Mouse (Mus musculus) midbrain, embryonic 15.5 days (tissue): ENCODE data around the gene Parp11. TPM values are rescaled to one million over a fixed set of nuclear protein-coding genes. Genes with fewer than 3 reads are reported as not detected.

Experiments used
- ATAC-seq: fragments of 200-750 bp; cut with Nextera tagmentation; replicated peaks from 2 replicates; pipeline ENCODE4 v1.8.0; 2017; ENCODE audit warnings: moderate TSS enrichment
- H3K27ac ChIP-seq: fragments of 300-500 bp; sonication (generic); 2 replicates; pipeline ENCODE4 v1.5.1; 2015; ENCODE audit warnings: mild to moderate bottlenecking, inconsistent platforms
- H3K27me3 ChIP-seq: fragments of 300-500 bp; sonication (generic); replicated peaks from 2 replicates; pipeline ENCODE4 v1.6.1; 2015; ENCODE audit warnings: inconsistent platforms
- H3K36me3 ChIP-seq: fragments of 300-500 bp; sonication (generic); replicated peaks from 2 replicates; pipeline ENCODE4 v1.6.1; 2015; ENCODE audit warnings: inconsistent platforms
- H3K4me1 ChIP-seq: fragments of 300-500 bp; sonication (generic); 2 replicates; pipeline ENCODE4 v1.6.1; 2015; ENCODE audit warnings: inconsistent platforms
- H3K4me2 ChIP-seq: fragments of 300-500 bp; sonication (generic); 2 replicates; pipeline ENCODE4 v1.6.1; 2015; ENCODE audit warnings: inconsistent platforms, mild to moderate bottlenecking, moderate library complexity
- H3K4me3 ChIP-seq: fragments of 300-500 bp; sonication (generic); 2 replicates; pipeline ENCODE4 v1.5.1; 2015; ENCODE audit warnings: mild to moderate bottlenecking, inconsistent platforms
- H3K9ac ChIP-seq: fragments of 300-500 bp; sonication (generic); 2 replicates; pipeline ENCODE4 v1.6.1; 2015; ENCODE audit warnings: mild to moderate bottlenecking, inconsistent platforms
- H3K9me3 ChIP-seq: fragments of 300-500 bp; sonication (generic); 2 replicates; pipeline ENCODE4 v1.6.1; 2016; ENCODE audit warnings: inconsistent platforms
- WGBS: fragments of 180-500 bp; shearing (Covaris S2); methylation state at CpG from one replicate; pipeline ENCODE4 v1.1.7; 2015; ENCODE audit warnings: mixed read lengths; 5-methylcytosine and 5-hydroxymethylcytosine counted together
- polyA plus RNA-seq: library from polyadenylated mRNA; unstranded; fragments of >200 nt; fragmentation: Nextera tagmentation; extraction: Ambion mirVana; gene quantifications from 2 replicates; pipeline ENCODE4 v1.2.1, GENCODE M21; 2015

Gene Parp11
- 90.4 and 95.6 TPM in 2 replicates for polyA plus RNA-seq

GRCm38 (mm10) chr6:127446436-127446890, at the start of gene Parp11:
Parp11 (plus strand) TSS chr6:127446840.
- ATAC-seq = 0 out of 2 replicates have a peak, but pooled peaks have one; percentile 9
- H3K27me3 ChIP-seq = no peaks in the 10 kb centered on the region
- no peaks in the 10 kb centered on the region for H3K9me3 ChIP-seq
- H3K4me1 ChIP-seq = peaks cover 33% of the 10 kb centered on the region
- no peak within 1 kb of the TSS for H3K4me2 ChIP-seq
- H3K36me3 ChIP-seq = no peaks in the 10 kb centered on the region
- no peak within 1 kb of the TSS for H3K9ac ChIP-seq
- no peak within 1 kb of the TSS for H3K27ac ChIP-seq
- 15% methylated on average over 8 of the region's 8 CpGs for WGBS
- H3K4me3 ChIP-seq = no peak within 1 kb of the TSS

DNA sequence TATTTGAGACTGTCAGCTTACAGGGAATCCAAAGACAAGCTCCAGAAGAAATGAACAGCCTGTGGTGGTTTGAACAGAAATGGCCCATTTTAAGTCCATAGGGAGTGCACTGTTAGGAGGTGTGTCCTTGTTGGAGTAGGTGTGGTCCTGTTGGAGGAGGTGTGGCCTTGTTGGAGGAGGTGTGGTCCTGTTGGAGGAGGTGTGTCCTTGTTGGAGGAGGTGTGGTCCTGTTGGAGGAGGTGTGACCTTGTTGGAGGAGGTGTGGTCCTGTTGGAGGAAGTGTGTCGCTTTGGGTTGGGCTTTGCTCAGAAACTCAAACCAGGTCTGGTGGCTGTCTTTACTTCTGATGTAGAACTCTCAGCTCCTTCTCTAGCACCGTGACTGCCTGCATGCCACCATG, 48.6 kb upstream of the Parp11 start:
- Histone ChIP-seq H3K27ac (no peak overlapping the region), H3K4me1 (peaks cover 12% of the 10 kb centered on the region), H3K9me3 (no peaks in the 10 kb centered on the region), H3K4me3 (no peak overlapping the region), H3K27me3 (no peaks in the 10 kb centered on the region), H3K9ac (no peak overlapping the region), H3K4me2 (no peak overlapping the region), H3K36me3 (no peaks in the 10 kb centered on the region)
- WGBS = 60% methylated on average over 2 of the region's 2 CpGs
- no peak for ATAC-seq

- H3K4me3 ChIP-seq = no peak overlapping the region
- H3K9ac ChIP-seq = no peak overlapping the region
- ATAC-seq = no peak
- no peaks in the 10 kb centered on the region for H3K9me3 ChIP-seq
- WGBS = 72% methylated on average over 3 of the region's 3 CpGs
- H3K27me3 ChIP-seq = no peaks in the 10 kb centered on the region
- no peak overlapping the region for H3K27ac ChIP-seq
- H3K4me2 ChIP-seq = no peak overlapping the region
- peaks cover 10% of the 10 kb centered on the region; the same call in 1 of the 2 replicates for H3K4me1 ChIP-seq
- no peaks in the 10 kb centered on the region for H3K36me3 ChIP-seq
Measured at GRCm38 (mm10) chr6:127401419-127401818, 45.2 kb upstream of the Parp11 start.

DNA sequence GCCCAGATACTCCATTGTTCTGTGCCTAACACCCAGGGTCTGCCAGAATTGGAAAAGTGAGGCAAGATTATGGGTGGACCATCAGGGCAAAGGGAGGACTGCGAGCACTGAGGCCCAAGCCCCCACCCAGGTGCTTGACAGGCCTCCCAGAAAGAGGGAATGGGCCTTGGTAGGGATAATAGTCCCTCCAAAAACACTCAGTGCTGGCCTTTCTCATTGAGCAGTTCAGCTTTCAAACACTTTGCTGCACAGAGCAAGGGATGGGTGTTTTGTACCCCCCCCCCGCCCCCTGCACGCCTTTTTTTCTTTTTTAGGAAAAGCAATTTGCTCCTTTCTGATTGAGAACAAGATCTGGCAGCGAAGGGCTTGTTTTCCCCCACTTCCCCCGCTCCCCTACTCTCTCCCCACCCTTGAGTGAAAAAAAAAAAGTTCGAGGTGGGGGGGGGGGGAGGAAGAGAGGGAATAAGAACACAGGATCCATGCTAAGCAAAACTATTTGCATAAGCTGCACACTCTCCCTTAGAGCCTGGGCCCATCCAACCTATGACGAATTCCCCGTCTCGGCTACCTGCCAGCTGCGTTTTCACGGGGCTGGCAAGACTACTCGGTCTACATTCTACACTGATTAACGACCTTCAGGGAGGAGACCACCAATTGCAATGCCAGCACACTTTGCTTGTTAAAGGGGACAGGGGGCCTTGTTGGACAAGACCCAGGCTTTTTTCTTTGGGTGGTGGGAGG, 42.4 kb upstream of the Parp11 start:
- Histone ChIP-seq H3K9me3 (no peaks in the 10 kb centered on the region), H3K4me2 (no peak overlapping the region), H3K27me3 (no peaks in the 10 kb centered on the region), H3K27ac (peak overlapping the region; percentile 48), H3K36me3 (no peaks in the 10 kb centered on the region), H3K9ac (no peak overlapping the region), H3K4me3 (no peak overlapping the region), H3K4me1 (peaks cover 14% of the 10 kb centered on the region)
- 17% methylated on average over 13 of the region's 13 CpGs for WGBS
- peak; percentile 87 for ATAC-seq

DNA sequence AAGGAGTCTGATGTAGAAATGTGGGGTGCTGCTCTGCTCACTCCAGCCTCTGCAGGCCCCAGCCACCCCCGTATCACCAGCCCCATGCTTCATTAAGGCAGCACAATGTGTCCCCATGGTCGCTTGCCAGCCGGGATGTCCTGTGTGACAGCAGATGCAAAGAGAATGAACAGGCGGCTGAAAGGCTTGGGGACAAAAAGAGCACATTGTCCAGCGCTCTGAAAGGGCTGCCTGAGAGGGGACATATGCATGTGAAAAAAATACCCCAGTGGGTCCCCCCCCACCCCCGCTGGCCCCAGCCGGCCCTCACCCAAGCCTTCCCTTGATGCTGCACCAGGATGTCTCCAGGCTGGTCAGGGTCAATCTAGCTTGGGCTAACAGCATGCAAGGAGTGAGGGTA, 41.0 kb upstream of the Parp11 start:
- H3K9me3 ChIP-seq = no peaks in the 10 kb centered on the region
- ATAC-seq = peak; percentile 48
- no peak overlapping the region for H3K4me3 ChIP-seq
- H3K4me2 ChIP-seq = no peak overlapping the region
- WGBS = 8% methylated on average over 7 of the region's 7 CpGs
- no peak overlapping the region for H3K9ac ChIP-seq
- H3K36me3 ChIP-seq = no peaks in the 10 kb centered on the region
- H3K27ac ChIP-seq = no peak overlapping the region
- H3K4me1 ChIP-seq = peaks cover 14% of the 10 kb centered on the region
- H3K27me3 ChIP-seq = no peaks in the 10 kb centered on the region

DNA sequence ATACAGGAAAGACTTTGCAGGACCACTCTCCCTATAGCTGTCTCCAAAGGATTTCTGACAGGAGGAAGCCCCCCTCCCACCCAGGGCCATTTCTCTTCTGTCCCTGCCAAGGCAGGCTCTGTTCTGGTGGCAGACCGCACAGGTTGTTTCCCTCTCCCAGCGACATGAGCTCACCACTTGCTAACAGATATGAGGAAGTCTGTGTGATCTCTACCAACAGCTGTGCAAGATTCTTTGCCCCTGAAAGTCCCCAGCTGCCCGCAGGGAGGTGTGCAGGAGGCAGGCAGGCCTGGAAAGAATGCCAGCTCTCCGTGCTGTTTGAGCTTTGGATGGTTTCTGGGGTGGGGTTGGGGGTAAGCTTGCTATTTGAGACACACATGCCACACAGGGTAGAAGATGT, 38.9 kb upstream of the Parp11 start:
- Histone ChIP-seq H3K4me3 (no peak overlapping the region), H3K36me3 (no peaks in the 10 kb centered on the region), H3K4me2 (no peak overlapping the region), H3K9me3 (no peaks in the 10 kb centered on the region), H3K9ac (no peak overlapping the region), H3K27me3 (no peaks in the 10 kb centered on the region), H3K4me1 (peaks cover 14% of the 10 kb centered on the region), H3K27ac (no peak overlapping the region)
- ATAC-seq = no peak
- 14% methylated on average over 4 of the region's 4 CpGs for WGBS

DNA sequence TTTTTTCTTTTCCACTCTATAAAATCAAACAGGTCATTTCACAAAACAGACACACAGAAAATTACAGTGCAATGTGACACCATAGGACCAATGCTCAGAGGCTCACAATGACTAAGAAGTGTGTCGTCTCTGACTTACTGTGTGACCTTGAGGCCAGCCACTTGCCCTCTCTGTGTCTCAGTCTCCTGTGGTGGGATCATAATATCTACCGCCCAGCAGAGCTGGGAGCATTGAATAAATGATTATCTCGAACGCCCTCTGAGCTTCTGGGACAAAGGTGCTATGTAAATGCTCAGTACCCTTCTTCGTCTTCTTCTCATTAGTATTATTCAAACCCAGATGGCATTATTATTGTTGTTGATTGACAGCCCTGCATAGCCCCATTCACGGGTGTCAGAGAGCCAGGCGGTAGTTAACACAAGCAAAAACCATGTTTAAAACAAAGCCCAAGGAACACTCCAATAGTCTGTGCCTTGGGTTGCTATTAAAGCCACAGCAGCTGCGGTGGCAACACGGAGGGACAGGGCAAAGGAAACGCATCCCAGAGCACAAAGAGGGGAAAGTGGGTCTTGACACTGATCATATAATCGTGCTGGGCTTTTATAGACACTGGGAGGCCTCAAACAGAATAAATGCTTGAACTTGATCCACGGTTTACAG, 29.0 kb upstream of the Parp11 start:
- no peaks in the 10 kb centered on the region for H3K9me3 ChIP-seq
- H3K4me3 ChIP-seq = no peak overlapping the region
- H3K36me3 ChIP-seq = no peaks in the 10 kb centered on the region
- no peaks in the 10 kb centered on the region for H3K4me1 ChIP-seq
- no peak overlapping the region for H3K4me2 ChIP-seq
- WGBS = 16% methylated on average over 12 of the region's 12 CpGs
- ATAC-seq = peak; percentile 63
- H3K27ac ChIP-seq = peak overlapping the region; percentile 27; the same call in 1 of the 2 replicates
- H3K9ac ChIP-seq = no peak overlapping the region
- no peaks in the 10 kb centered on the region for H3K27me3 ChIP-seq

DNA sequence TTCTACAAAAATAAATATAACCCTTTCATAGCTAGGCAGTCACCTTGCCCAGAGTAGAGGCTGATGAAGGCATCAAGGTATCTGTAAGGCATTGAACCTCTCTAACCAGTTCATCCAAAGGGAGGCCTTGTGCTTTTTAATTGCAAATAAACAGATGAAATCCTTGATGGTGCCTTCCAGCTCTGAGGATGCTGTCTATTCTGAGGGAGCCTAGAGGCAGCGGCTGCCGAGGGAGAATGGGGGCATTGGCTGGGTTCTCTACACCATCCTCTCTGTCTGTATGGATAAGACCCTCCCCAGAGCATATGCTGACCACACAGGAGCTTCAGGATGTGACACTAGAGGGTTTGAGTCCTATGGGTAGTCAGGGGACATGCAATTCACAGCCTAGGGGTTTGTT, 28.3 kb upstream of the Parp11 start:
- 66% methylated on average over 2 of the region's 2 CpGs for WGBS
- H3K4me2 ChIP-seq = no peak overlapping the region
- H3K36me3 ChIP-seq = no peaks in the 10 kb centered on the region
- H3K9ac ChIP-seq = no peak overlapping the region
- H3K4me1 ChIP-seq = no peaks in the 10 kb centered on the region
- no peaks in the 10 kb centered on the region for H3K9me3 ChIP-seq
- peak overlapping the region; percentile 27; the same call in 1 of the 2 replicates for H3K27ac ChIP-seq
- ATAC-seq = no peak
- H3K27me3 ChIP-seq = no peaks in the 10 kb centered on the region
- H3K4me3 ChIP-seq = no peak overlapping the region

DNA sequence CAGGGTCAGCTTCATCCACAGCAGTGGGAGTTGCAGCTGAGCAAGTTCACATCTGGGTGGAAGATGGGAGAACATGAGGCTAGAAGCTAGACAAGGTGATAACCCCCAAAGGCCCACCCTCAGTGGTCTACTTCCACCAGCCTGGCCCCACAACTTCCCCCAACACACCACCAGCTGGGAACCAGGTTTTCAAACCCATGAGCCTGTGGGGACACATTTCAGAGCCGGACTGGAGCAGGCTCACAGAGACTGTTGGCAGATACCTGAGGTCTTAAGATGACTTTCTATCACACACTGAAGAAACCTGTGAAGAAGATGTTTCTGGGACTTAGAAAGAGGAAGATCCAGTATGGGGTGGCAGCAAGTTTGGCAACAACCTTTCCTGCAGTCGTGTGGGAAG, 26.5 kb upstream of the Parp11 start:
- whole genome bisulfite sequencing = 84% methylated on average over 2 of the region's 2 CpGs
- Histone ChIP-seq H3K27me3 (no peaks in the 10 kb centered on the region), H3K4me1 (no peaks in the 10 kb centered on the region), H3K36me3 (no peaks in the 10 kb centered on the region), H3K27ac (no peak overlapping the region), H3K9me3 (no peaks in the 10 kb centered on the region), H3K9ac (no peak overlapping the region), H3K4me3 (no peak overlapping the region), H3K4me2 (no peak overlapping the region)
- ATAC-seq = no peak

- WGBS = 63% methylated on average over 5 of the region's 5 CpGs
- ATAC-seq = no peak
- no peak overlapping the region for H3K9ac ChIP-seq
Measured at GRCm38 (mm10) chr6:127425095-127425494, 21.5 kb upstream of the Parp11 start.

DNA sequence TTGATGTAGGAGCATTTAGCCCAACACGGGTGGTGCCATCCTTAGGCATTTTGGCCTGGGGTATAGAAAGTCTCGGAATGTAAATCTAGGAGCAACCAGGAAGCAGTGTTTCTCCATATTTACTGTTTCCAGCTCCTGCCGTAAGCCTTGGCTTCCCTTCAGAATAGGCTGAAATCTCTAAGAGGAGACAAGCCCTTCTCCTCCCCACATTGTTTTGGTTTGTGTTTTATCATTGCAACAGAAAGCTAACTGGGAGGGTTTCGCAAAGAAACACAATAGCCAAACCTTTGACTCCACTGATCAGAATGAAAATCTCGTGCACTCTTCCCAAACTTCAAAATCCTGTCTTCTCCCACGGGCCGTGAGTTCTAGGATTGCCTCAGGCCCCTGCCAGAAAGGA, 15.9 kb upstream of the Parp11 start:
- Histone ChIP-seq H3K27me3 (no peaks in the 10 kb centered on the region), H3K4me3 (no peak overlapping the region), H3K4me2 (no peak overlapping the region), H3K27ac (no peak overlapping the region), H3K36me3 (no peaks in the 10 kb centered on the region), H3K9me3 (no peaks in the 10 kb centered on the region), H3K4me1 (no peaks in the 10 kb centered on the region), H3K9ac (no peak overlapping the region)
- ATAC-seq = no peak
- 71% methylated on average over 7 of the region's 7 CpGs for WGBS

More at GRCm38 (mm10) chr6:127425095-127425494, 21.5 kb upstream of the Parp11 start:
- no peaks in the 10 kb centered on the region for H3K27me3 ChIP-seq
- H3K4me1 ChIP-seq = no peaks in the 10 kb centered on the region
- no peak overlapping the region for H3K4me3 ChIP-seq
- no peaks in the 10 kb centered on the region for H3K9me3 ChIP-seq
- no peak overlapping the region for H3K27ac ChIP-seq
- no peak overlapping the region for H3K4me2 ChIP-seq
- no peaks in the 10 kb centered on the region for H3K36me3 ChIP-seq

- Histone ChIP-seq H3K4me1 (no peaks in the 10 kb centered on the region), H3K27ac (no peak overlapping the region), H3K9me3 (no peaks in the 10 kb centered on the region), H3K36me3 (no peaks in the 10 kb centered on the region), H3K9ac (no peak overlapping the region), H3K27me3 (no peaks in the 10 kb centered on the region), H3K4me3 (no peak overlapping the region), H3K4me2 (no peak overlapping the region)
- ATAC-seq = no peak
- 27% methylated on average over 6 of the region's 6 CpGs for WGBS
Measured at GRCm38 (mm10) chr6:127431196-127431766, 15.4 kb upstream of the Parp11 start.
